Mouse (Mus musculus): ENCODE measurements around the gene Tmcc3. TPM values are rescaled to one million over a fixed set of nuclear protein-coding genes. Genes with fewer than 3 reads are reported as not detected.

The Tmcc3 gene
- polyA plus RNA-seq, 1 experiment from 2014 or later, result 20.8 TPM

- no peak overlapping the region for H3K9ac ChIP-seq (ENCODE audit: low read length)
- DNase-seq (ENCODE audit: low spot score), result no peak
- no peaks in the 10 kb centered on the region for H3K27me3 ChIP-seq (ENCODE audit: control insufficient read depth, insufficient read depth, low read length)
- WGBS, result 60% methylated on average over 12 of the region's 12 CpGs
- H3K36me3 ChIP-seq (ENCODE audit: control insufficient read depth, insufficient read depth, low read length), result no peaks in the 10 kb centered on the region
- TF ChIP-seq CTCF (IDR thresholded peaks at IDR 0.05; ENCODE audit: low read depth) (no peak), EP300 (optimal IDR thresholded peaks at IDR 0.05) (no peak)
- no peak overlapping the region for H3K4me3 ChIP-seq (ENCODE audit: low read depth, low read length)
- H3K4me2 ChIP-seq (replicated peaks; ENCODE audit: low read depth), result no peak overlapping the region
- no peaks in the 10 kb centered on the region for H3K9me3 ChIP-seq (ENCODE audit: control insufficient read depth, low read length)
- H3K27ac ChIP-seq (replicated peaks), result 0 out of 2 replicates have a peak overlapping the region, but pooled peaks have one; percentile 18
- ATAC-seq (ENCODE audit: low FRiP score, low TSS enrichment), result no peak
- H3K4me1 ChIP-seq (replicated peaks; ENCODE audit: control insufficient read depth, insufficient read depth), result no peaks in the 10 kb centered on the region; the same call in none of the 2 replicates
Measured at GRCm38 (mm10) chr10:94572772-94573171, 261.0 kb downstream of the Tmcc3 start.

- H3K4me3 ChIP-seq (ENCODE audit: low read depth, low read length), result no peak overlapping the region
- H3K27me3 ChIP-seq (ENCODE audit: control insufficient read depth, insufficient read depth, low read length), result no peaks in the 10 kb centered on the region
- H3K27ac ChIP-seq (replicated peaks), result peak overlapping the region; percentile 84
- TF ChIP-seq CTCF (IDR thresholded peaks at IDR 0.05; ENCODE audit: low read depth) (no peak), EP300 (optimal IDR thresholded peaks at IDR 0.05) (no peak)
- H3K9me3 ChIP-seq (ENCODE audit: control insufficient read depth, low read length), result no peaks in the 10 kb centered on the region
- 45% methylated on average over 13 of the region's 13 CpGs for WGBS
- no peaks in the 10 kb centered on the region for H3K36me3 ChIP-seq (ENCODE audit: control insufficient read depth, insufficient read depth, low read length)
- no peak overlapping the region for H3K4me2 ChIP-seq (replicated peaks; ENCODE audit: low read depth)
- no peaks in the 10 kb centered on the region; the same call in none of the 2 replicates for H3K4me1 ChIP-seq (replicated peaks; ENCODE audit: control insufficient read depth, insufficient read depth)
- ATAC-seq (ENCODE audit: low FRiP score, low TSS enrichment), result peak; percentile 74
- H3K9ac ChIP-seq (ENCODE audit: low read length), result no peak overlapping the region
- peak; percentile 74 for DNase-seq (ENCODE audit: low spot score)
Measured at GRCm38 (mm10) chr10:94574451-94575333, 262.9 kb downstream of the Tmcc3 start.

GRCm38 (mm10) chr10:94575958-94576357 lies 264.2 kb downstream of the Tmcc3 start:
- Histone ChIP-seq H3K4me1 (replicated peaks; ENCODE audit: control insufficient read depth, insufficient read depth) (no peaks in the 10 kb centered on the region; the same call in none of the 2 replicates), H3K4me3 (ENCODE audit: low read depth, low read length) (no peak overlapping the region), H3K36me3 (ENCODE audit: control insufficient read depth, insufficient read depth, low read length) (peaks cover 3% of the 10 kb centered on the region; the same call in 1 of the 2 replicates), H3K9ac (ENCODE audit: low read length) (no peak overlapping the region), H3K27ac (replicated peaks) (peak overlapping the region; percentile 84; the same call in 1 of the 2 replicates), H3K27me3 (ENCODE audit: control insufficient read depth, insufficient read depth, low read length) (no peaks in the 10 kb centered on the region), H3K9me3 (ENCODE audit: control insufficient read depth, low read length) (no peaks in the 10 kb centered on the region), H3K4me2 (replicated peaks; ENCODE audit: low read depth) (0 out of 2 replicates have a peak overlapping the region, but pooled peaks have one; percentile 3)
- DNase-seq (ENCODE audit: low spot score) (peak; percentile 47), ATAC-seq (ENCODE audit: low FRiP score, low TSS enrichment) (peak; percentile 55)
- 41% methylated on average over 8 of the region's 8 CpGs for WGBS
- peak; percentile 32 for TF ChIP-seq CTCF (IDR thresholded peaks at IDR 0.05; ENCODE audit: low read depth)
- no peak for TF ChIP-seq EP300 (optimal IDR thresholded peaks at IDR 0.05)

GRCm38 (mm10) chr10:94578870-94579269 lies 267.1 kb downstream of the Tmcc3 start:
- Histone ChIP-seq H3K9ac (ENCODE audit: low read length) (no peak overlapping the region), H3K9me3 (ENCODE audit: control insufficient read depth, low read length) (no peaks in the 10 kb centered on the region), H3K4me3 (ENCODE audit: low read depth, low read length) (no peak overlapping the region), H3K27ac (replicated peaks) (no peak overlapping the region), H3K27me3 (ENCODE audit: control insufficient read depth, insufficient read depth, low read length) (no peaks in the 10 kb centered on the region), H3K36me3 (ENCODE audit: control insufficient read depth, insufficient read depth, low read length) (peaks cover 3% of the 10 kb centered on the region; the same call in 1 of the 2 replicates), H3K4me1 (replicated peaks; ENCODE audit: control insufficient read depth, insufficient read depth) (no peaks in the 10 kb centered on the region; the same call in none of the 2 replicates), H3K4me2 (replicated peaks; ENCODE audit: low read depth) (no peak overlapping the region)
- WGBS, result 87% methylated on average over 15 of the region's 15 CpGs
- no peak for TF ChIP-seq CTCF (IDR thresholded peaks at IDR 0.05; ENCODE audit: low read depth)
- TF ChIP-seq EP300 (optimal IDR thresholded peaks at IDR 0.05), result no peak
- DNase-seq (ENCODE audit: low spot score) (no peak), ATAC-seq (ENCODE audit: low FRiP score, low TSS enrichment) (no peak)

- Histone ChIP-seq H3K4me2 (replicated peaks; ENCODE audit: low read depth) (no peak overlapping the region), H3K4me1 (replicated peaks; ENCODE audit: control insufficient read depth, insufficient read depth) (no peaks in the 10 kb centered on the region; the same call in 1 of the 2 replicates), H3K9me3 (ENCODE audit: control insufficient read depth, low read length) (no peaks in the 10 kb centered on the region), H3K36me3 (ENCODE audit: control insufficient read depth, insufficient read depth, low read length) (peaks cover 3% of the 10 kb centered on the region; the same call in 1 of the 2 replicates), H3K9ac (ENCODE audit: low read length) (no peak overlapping the region), H3K4me3 (ENCODE audit: low read depth, low read length) (no peak overlapping the region), H3K27me3 (ENCODE audit: control insufficient read depth, insufficient read depth, low read length) (no peaks in the 10 kb centered on the region), H3K27ac (replicated peaks) (no peak overlapping the region)
- 93% methylated on average over 3 of the region's 3 CpGs for WGBS
- TF ChIP-seq CTCF (IDR thresholded peaks at IDR 0.05; ENCODE audit: low read depth), result 0 out of 2 replicates have a peak, but pooled peaks have one; percentile 27
- no peak for TF ChIP-seq EP300 (optimal IDR thresholded peaks at IDR 0.05)
- ATAC-seq (ENCODE audit: low FRiP score, low TSS enrichment) (no peak), DNase-seq (ENCODE audit: low spot score) (no peak)
Measured at GRCm38 (mm10) chr10:94581384-94581783, 269.6 kb downstream of the Tmcc3 start.

- ATAC-seq (ENCODE audit: low FRiP score, low TSS enrichment) (no peak), DNase-seq (ENCODE audit: low spot score) (no peak)
- Histone ChIP-seq H3K4me2 (replicated peaks; ENCODE audit: low read depth) (no peak overlapping the region), H3K4me3 (ENCODE audit: low read depth, low read length) (no peak overlapping the region), H3K36me3 (ENCODE audit: control insufficient read depth, insufficient read depth, low read length) (peaks cover 7% of the 10 kb centered on the region; the same call in 1 of the 2 replicates), H3K4me1 (replicated peaks; ENCODE audit: control insufficient read depth, insufficient read depth) (no peaks in the 10 kb centered on the region), H3K9me3 (ENCODE audit: control insufficient read depth, low read length) (no peaks in the 10 kb centered on the region), H3K27ac (replicated peaks) (no peak overlapping the region), H3K27me3 (ENCODE audit: control insufficient read depth, insufficient read depth, low read length) (no peaks in the 10 kb centered on the region), H3K9ac (ENCODE audit: low read length) (no peak overlapping the region)
- WGBS, result 57% methylated on average over 4 of the region's 4 CpGs
- TF ChIP-seq CTCF (IDR thresholded peaks at IDR 0.05; ENCODE audit: low read depth) (no peak), EP300 (optimal IDR thresholded peaks at IDR 0.05) (no peak)
Measured at GRCm38 (mm10) chr10:94583714-94584113, 272.0 kb downstream of the Tmcc3 start.

Measured in stomach, postnatal 0 days (tissue).